Mouse (Mus musculus) hindbrain, embryonic 10.5 days (tissue): ENCODE results near the gene Erbb4. TPM values are rescaled to one million over a fixed set of nuclear protein-coding genes. Genes with fewer than 3 reads are reported as not detected.

Source experiments
- DNase-seq: peaks from one replicate; pipeline ENCODE4 v3.0.0-alpha.2; 2017; ENCODE audit warnings: low spot score
- H3K27ac ChIP-seq: fragments of 300-500 bp; sonication (generic); 2 replicates; pipeline ENCODE4 v1.5.1; 2016; ENCODE audit warnings: mild to moderate bottlenecking, moderate library complexity
- H3K27me3 ChIP-seq: fragments of 300-500 bp; sonication (generic); 2 replicates; pipeline ENCODE4 v1.6.1; 2016; ENCODE audit warnings: mild to moderate bottlenecking; ENCODE audit not compliant: poor library complexity, insufficient read depth, severe bottlenecking
- H3K36me3 ChIP-seq: fragments of 300-500 bp; sonication (generic); 2 replicates; pipeline ENCODE4 v1.6.1; 2016; ENCODE audit warnings: mild to moderate bottlenecking, moderate library complexity
- H3K4me1 ChIP-seq: fragments of 300-500 bp; sonication (generic); replicated peaks from 2 replicates; pipeline ENCODE4 v1.6.1; 2016; ENCODE audit warnings: mild to moderate bottlenecking
- H3K4me3 ChIP-seq: fragments of 300-500 bp; sonication (generic); 2 replicates; pipeline ENCODE4 v1.5.1; 2016; ENCODE audit warnings: mild to moderate bottlenecking, moderate library complexity
- H3K9me3 ChIP-seq: fragments of 300-500 bp; sonication (generic); 2 replicates; pipeline ENCODE4 v1.6.1; 2016; ENCODE audit warnings: mild to moderate bottlenecking, moderate library complexity
- WGBS: fragments of 180-500 bp; shearing (Covaris S2); methylation state at CpG from one replicate; pipeline ENCODE4 v1.1.7; 2016; 5-methylcytosine and 5-hydroxymethylcytosine counted together
- polyA plus RNA-seq: library from polyadenylated mRNA; unstranded; fragments of >200 nt; fragmentation: Nextera tagmentation; extraction: Ambion mirVana; gene quantifications from 2 replicates; pipeline ENCODE4 v1.2.1, GENCODE M21; 2016

Gene Erbb4
- polyA plus RNA-seq, 1 experiment from 2014 or later: 3.8 TPM

DNA sequence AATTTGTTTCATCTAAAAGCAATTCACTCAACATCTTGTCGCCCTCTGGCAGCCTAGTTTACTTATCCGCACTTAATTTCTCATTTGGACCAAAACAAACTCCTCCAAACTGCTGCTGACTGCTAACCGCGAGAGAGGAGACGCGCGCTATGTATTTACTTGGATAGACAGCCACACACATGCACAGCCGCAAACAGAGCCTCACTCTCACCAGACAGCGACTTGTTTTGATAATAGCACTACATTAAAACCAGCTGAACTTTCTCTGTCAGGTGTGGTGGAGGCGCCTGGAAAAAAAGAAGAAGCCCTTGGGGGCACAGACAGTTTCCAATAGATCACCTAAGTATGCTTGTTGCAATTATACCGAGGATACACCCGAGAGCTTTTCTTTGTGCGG lies 2.8 kb downstream of the Erbb4 start:
- Histone ChIP-seq H3K4me1 (peaks cover 42% of the 10 kb centered on the region), H3K36me3 (no peaks in the 10 kb centered on the region), H3K9me3 (no peaks in the 10 kb centered on the region), H3K27ac (peak overlapping the region; percentile 86), H3K4me3 (peak overlapping the region; percentile 82), H3K27me3 (peaks cover 28% of the 10 kb centered on the region)
- WGBS: under 1% methylated on average over 13 of the region's 13 CpGs
- DNase-seq: peak; percentile 57

DNA sequence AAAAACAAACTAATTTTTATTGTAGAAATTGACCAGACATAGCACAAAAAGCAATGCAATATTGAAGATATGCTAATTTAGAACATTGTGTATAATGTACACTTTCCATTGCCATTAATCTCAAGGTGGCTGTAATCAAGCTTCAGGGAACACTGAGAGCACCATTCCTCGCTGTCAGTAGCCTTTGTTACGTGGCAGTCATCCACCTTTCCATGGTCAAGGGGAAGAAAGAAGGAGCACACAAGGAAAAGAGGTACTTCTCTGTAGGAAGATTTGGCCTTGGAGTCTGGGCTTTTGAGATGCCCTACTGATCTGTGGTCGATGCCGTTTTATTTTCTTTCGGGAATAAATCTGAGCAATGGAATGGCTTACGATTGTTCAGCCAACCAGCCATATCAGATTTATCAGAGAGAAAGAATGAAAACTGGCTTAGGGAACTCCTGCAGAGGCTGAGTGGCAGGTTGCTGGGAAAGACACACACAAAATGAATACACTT lies 4.6 kb downstream of the Erbb4 start:
- Histone ChIP-seq H3K4me1 (peaks cover 39% of the 10 kb centered on the region), H3K27ac (no peak overlapping the region), H3K27me3 (peaks cover 18% of the 10 kb centered on the region), H3K4me3 (no peak overlapping the region), H3K9me3 (no peaks in the 10 kb centered on the region), H3K36me3 (no peaks in the 10 kb centered on the region)
- DNase-seq: no peak
- WGBS: 68% methylated on average over 6 of the region's 6 CpGs

- Histone ChIP-seq H3K4me1 (peaks cover 25% of the 10 kb centered on the region), H3K36me3 (no peaks in the 10 kb centered on the region), H3K4me3 (no peak overlapping the region), H3K27me3 (peaks cover 15% of the 10 kb centered on the region), H3K9me3 (no peaks in the 10 kb centered on the region), H3K27ac (no peak overlapping the region)
- WGBS: 85% methylated on average over 2 of the region's 2 CpGs
- DNase-seq: no peak
Observed at GRCm38 (mm10) chr1:69101670-69102069, 6.2 kb downstream of the Erbb4 start.

- Histone ChIP-seq H3K27ac (no peak overlapping the region), H3K4me3 (no peak overlapping the region), H3K36me3 (no peaks in the 10 kb centered on the region), H3K9me3 (no peaks in the 10 kb centered on the region), H3K4me1 (0 out of 2 replicates have a peak, but pooled peaks cover 3% of the 10 kb centered on the region), H3K27me3 (no peaks in the 10 kb centered on the region)
- DNase-seq: no peak
- 47% methylated on average over 3 of the region's 3 CpGs for WGBS
Observed at GRCm38 (mm10) chr1:69093052-69093451, 14.8 kb downstream of the Erbb4 start.

- 0 out of 2 replicates have a peak, but pooled peaks cover 3% of the 10 kb centered on the region for H3K4me1 ChIP-seq
- no peaks in the 10 kb centered on the region for H3K36me3 ChIP-seq
- WGBS: 92% methylated on average over 1 of the region's 1 CpGs
- no peak overlapping the region for H3K4me3 ChIP-seq
- no peak overlapping the region for H3K27ac ChIP-seq
- DNase-seq: no peak
- no peaks in the 10 kb centered on the region for H3K9me3 ChIP-seq
- H3K27me3 ChIP-seq: no peaks in the 10 kb centered on the region
Observed at GRCm38 (mm10) chr1:69089331-69089730, 18.5 kb downstream of the Erbb4 start.

DNA sequence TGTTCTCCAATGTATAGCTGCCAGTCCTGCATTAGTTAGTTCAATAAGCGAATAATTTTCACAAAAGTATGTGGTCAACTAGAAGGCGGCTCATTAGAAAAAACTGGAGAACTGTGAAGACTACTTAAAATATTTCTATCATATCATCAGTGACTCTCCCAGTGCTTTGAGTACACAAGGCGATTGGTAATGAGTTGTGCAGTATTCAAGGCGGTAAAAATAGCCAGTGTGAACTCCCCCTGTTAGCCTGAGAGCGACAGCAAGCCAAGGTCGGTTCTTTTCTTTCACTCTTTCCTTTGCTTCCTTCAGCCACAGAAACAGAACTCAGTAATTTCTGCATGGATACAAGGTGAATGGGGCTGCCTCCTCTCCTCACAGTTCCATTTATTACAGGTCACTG lies 22.1 kb downstream of the Erbb4 start:
- WGBS: 75% methylated on average over 6 of the region's 6 CpGs
- H3K27me3 ChIP-seq: no peaks in the 10 kb centered on the region
- no peak for DNase-seq
- no peaks in the 10 kb centered on the region for H3K36me3 ChIP-seq
- no peak overlapping the region for H3K4me3 ChIP-seq
- no peaks in the 10 kb centered on the region for H3K4me1 ChIP-seq
- H3K9me3 ChIP-seq: no peaks in the 10 kb centered on the region
- no peak overlapping the region for H3K27ac ChIP-seq

DNA sequence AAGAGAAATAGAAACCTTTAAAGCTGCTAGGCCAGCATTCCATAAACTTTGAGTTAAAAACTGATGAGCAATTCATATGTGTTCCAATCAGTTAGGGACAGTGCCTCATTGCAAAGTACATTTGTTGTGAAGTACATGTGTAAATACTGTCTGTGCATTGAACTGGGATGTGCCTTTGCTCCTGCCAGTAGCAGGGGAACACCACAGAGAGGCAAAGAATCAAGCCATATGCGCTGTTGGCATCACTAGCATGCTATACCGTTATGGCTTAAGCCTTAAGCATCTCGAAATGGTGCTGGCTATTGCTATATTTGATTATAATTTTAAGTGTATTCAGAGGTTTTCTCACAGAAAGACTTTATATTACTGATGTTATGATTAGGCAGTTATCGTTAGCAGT lies 58.9 kb downstream of the Erbb4 start:
- Histone ChIP-seq H3K36me3 (no peaks in the 10 kb centered on the region), H3K4me3 (no peak overlapping the region), H3K9me3 (no peaks in the 10 kb centered on the region), H3K4me1 (no peaks in the 10 kb centered on the region), H3K27ac (no peak overlapping the region), H3K27me3 (no peaks in the 10 kb centered on the region)
- 92% methylated on average over 4 of the region's 4 CpGs for WGBS
- no peak for DNase-seq

DNA sequence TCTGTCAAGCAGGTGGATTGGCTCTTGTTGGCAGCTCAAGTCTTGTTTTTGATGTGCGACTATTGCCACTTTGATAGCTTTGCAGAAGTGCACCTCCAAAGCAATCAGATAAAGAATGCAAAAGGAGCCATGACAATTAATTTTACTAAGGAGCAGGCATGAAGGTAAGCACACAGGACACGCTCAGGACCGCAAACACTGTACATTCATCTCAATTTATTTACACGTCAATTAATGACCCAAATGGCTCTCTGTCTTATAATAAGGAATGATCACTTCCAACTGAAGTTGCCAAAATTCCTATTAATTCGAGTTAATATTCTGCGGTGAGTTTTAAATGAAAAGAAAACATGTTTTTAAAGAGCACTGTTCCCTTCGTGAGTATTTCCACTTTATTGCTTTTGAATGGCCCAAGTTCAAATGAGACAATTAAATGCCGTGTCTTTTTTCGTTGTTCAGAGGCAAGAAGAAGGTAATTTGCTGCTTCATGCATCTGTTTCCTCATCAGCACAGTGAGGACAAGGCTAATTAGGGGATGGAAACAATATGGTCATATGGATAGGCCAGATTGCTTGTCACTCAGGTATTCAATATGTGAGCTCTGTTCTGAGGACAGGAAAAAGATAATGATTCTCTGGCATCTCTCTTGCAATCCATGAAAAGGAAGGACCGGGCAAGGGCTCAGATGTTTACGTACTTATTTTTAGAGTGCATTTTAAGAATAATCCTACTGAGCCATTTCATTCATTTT lies 61.5 kb downstream of the Erbb4 start:
- H3K36me3 ChIP-seq: no peaks in the 10 kb centered on the region
- no peaks in the 10 kb centered on the region for H3K9me3 ChIP-seq
- WGBS: 87% methylated on average over 11 of the region's 11 CpGs
- no peaks in the 10 kb centered on the region for H3K4me1 ChIP-seq
- no peak overlapping the region for H3K4me3 ChIP-seq
- H3K27ac ChIP-seq: no peak overlapping the region
- no peak for DNase-seq
- H3K27me3 ChIP-seq: no peaks in the 10 kb centered on the region

DNA sequence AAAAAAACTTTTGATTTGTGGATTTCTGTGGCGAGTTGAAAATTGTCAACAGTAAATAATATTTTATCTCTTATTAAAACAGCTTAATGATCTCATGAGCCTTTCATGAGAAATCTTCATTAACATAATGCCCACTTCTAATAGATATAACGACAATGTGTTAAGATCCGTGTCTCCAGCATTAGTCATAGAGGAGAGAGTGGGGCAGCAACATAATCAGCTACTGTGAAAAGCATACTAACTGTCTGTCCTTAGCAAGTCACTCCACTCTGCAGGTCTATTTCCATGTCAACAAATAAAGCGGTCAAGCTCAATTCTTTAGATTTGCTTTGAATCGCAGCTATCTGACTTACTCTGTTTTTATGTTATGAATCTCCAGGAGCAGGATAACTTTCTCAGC lies 80.0 kb downstream of the Erbb4 start:
- H3K36me3 ChIP-seq: no peaks in the 10 kb centered on the region
- H3K9me3 ChIP-seq: no peaks in the 10 kb centered on the region
- no peaks in the 10 kb centered on the region for H3K27me3 ChIP-seq
- 61% methylated on average over 5 of the region's 5 CpGs for WGBS
- H3K4me1 ChIP-seq: peaks cover 38% of the 10 kb centered on the region
- no peak overlapping the region for H3K27ac ChIP-seq
- no peak for DNase-seq
- no peak overlapping the region for H3K4me3 ChIP-seq

DNA sequence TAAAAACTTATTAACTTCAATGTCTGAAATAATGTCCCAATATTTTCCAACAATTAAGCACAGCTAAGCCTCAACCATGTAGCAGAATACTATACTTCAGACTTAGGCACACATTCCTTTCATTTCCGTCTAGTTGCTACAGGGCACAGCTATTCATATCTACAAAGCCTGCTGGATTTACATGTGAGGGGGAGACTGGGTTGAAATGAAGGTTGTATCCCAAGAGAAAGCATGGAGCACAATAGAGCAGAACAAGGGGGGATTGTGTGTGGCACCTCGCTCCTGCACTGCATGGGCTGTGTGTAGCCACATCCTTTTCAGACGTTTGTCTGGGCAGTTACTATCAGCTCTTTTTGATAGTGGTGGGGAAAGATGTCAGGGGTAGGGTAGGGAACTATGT lies 83.0 kb downstream of the Erbb4 start:
- no peaks in the 10 kb centered on the region for H3K36me3 ChIP-seq
- 19% methylated on average over 3 of the region's 3 CpGs for WGBS

GRCm38 (mm10) chr1:69023157-69023925 lies 84.5 kb downstream of the Erbb4 start:
- DNase-seq: no peak
- H3K4me3 ChIP-seq: no peak overlapping the region
- peaks cover 36% of the 10 kb centered on the region for H3K4me1 ChIP-seq
- no peaks in the 10 kb centered on the region for H3K9me3 ChIP-seq
- no peaks in the 10 kb centered on the region for H3K27me3 ChIP-seq
- H3K27ac ChIP-seq: 0 out of 2 replicates have a peak overlapping the region, but pooled peaks have one; percentile 40
- H3K36me3 ChIP-seq: no peaks in the 10 kb centered on the region
- 50% methylated on average over 4 of the region's 4 CpGs for WGBS

More for the DNA sequence above, 83.0 kb downstream of the Erbb4 start:
- Histone ChIP-seq H3K4me3 (no peak overlapping the region), H3K27me3 (no peaks in the 10 kb centered on the region), H3K9me3 (no peaks in the 10 kb centered on the region), H3K4me1 (peaks cover 38% of the 10 kb centered on the region), H3K27ac (peak overlapping the region; percentile 76)
- DNase-seq: peak; percentile 48

DNA sequence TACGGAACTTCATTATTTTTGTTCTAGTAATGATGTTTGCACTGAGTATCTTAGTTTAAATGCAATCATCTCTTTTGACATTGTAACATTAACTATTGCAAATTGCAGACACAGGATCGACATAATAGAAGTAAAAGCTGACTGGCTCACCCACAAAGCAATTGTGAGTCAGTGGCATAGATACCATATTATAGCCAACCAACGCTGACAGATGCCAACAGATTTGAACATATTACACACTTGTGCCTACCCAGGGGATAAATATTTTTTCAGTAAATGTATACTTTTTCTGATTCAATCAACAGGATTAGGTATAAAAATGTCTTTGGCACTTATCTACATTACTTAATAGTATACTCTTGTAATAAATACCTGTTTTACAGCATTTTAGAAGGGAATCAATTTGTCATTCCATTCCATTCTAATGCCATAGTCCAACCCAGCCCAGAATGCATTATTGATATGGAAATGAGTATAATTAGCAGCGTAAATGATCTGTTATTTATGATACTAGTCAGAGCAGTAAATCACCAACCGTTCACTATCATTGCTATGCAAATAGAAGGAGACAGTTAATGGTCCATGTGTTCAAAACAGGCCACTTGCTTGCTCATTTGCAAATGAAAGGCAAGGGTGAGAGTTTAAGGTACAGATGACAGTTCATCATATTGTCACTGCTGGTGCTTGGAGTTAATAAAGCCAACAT lies 97.9 kb downstream of the Erbb4 start:
- no peaks in the 10 kb centered on the region for H3K4me1 ChIP-seq
- DNase-seq: no peak
- H3K4me3 ChIP-seq: no peak overlapping the region
- 78% methylated on average over 5 of the region's 5 CpGs for WGBS
- H3K27me3 ChIP-seq: no peaks in the 10 kb centered on the region
- no peak overlapping the region for H3K27ac ChIP-seq
- H3K36me3 ChIP-seq: no peaks in the 10 kb centered on the region
- no peaks in the 10 kb centered on the region for H3K9me3 ChIP-seq

- 78% methylated on average over 3 of the region's 3 CpGs for WGBS
- H3K9me3 ChIP-seq: no peaks in the 10 kb centered on the region
- DNase-seq: no peak
Observed at GRCm38 (mm10) chr1:69001371-69001770, 106.5 kb downstream of the Erbb4 start.

More at GRCm38 (mm10) chr1:69001371-69001770, 106.5 kb downstream of the Erbb4 start:
- no peak overlapping the region for H3K27ac ChIP-seq
- no peaks in the 10 kb centered on the region for H3K27me3 ChIP-seq
- no peak overlapping the region for H3K4me3 ChIP-seq
- no peaks in the 10 kb centered on the region for H3K36me3 ChIP-seq
- H3K4me1 ChIP-seq: no peaks in the 10 kb centered on the region
